In genomic region chr15:80457984-80458383, GRCm38 (mm10) we compare ENCODE assay signal across 14 mouse cellular contexts.
DNase-seq lines count a peak whose midpoint lies in the region; ATAC-seq and TF ChIP-seq lines count a peak whose summit lies in the region.
"Had no signal": no experiment of that assay in that cellular context is flagged by ENCODE, and none has a peak within 500 bp of the region (broad histone marks: within the 10 kb centered on the region; RNA-seq: fewer than 3 reads in every experiment).

No protein-coding gene starts in this region.

- peaks cover 55% of the 10 kb centered on the region for H3K27me3 ChIP-seq in megakaryocyte, embryonic 14.5 days (replicated peaks)
- peaks cover 15% of the 10 kb centered on the region for H3K27me3 ChIP-seq in liver, embryonic 12.5 days (replicated peaks)
- H3K27me3 ChIP-seq in midbrain, embryonic 11.5 days (ENCODE audit: control insufficient read depth, insufficient read depth, low read length) = no peaks in the 10 kb centered on the region; the same call in 1 of the 2 replicates
- H3K27me3 ChIP-seq: embryonic facial prominence, embryonic 12.5 days; Patski had no signal

- WGBS in bone marrow, adult 2 months = 7% methylated on average over 3 of the region's 3 CpGs
- 38% methylated on average over 3 of the region's 3 CpGs for WGBS in liver, embryonic 12.5 days (ENCODE audit: insufficient replicate concordance)
- WGBS in midbrain, embryonic 11.5 days = 88% methylated on average over 3 of the region's 3 CpGs

- DNase-seq in spleen, adult 18-20 months = peak; percentile 14 to 16
- no peak for DNase-seq in spleen, adult 12 weeks (ENCODE audit: low spot score)
- peak; percentile 14 for DNase-seq in thymus, postnatal 14 days
- no peak for DNase-seq in adrenal gland, postnatal 14 days
- no peak for DNase-seq in midbrain, embryonic 11.5 days (ENCODE audit: low spot score, missing footprints)
- DNase-seq: cerebellum, postnatal 25 days; heart, adult 11 months; kidney, adult 8-10 months had no signal

- 0 out of 2 replicates have a peak overlapping the region, but pooled peaks have one; percentile 6 for H3K27ac ChIP-seq in bone marrow, adult 2 months (ENCODE audit: control insufficient read depth, insufficient read depth, low read depth, low read length, poor library complexity)
- H3K27ac ChIP-seq in liver, embryonic 12.5 days = no peak overlapping the region
- no peak overlapping the region for H3K27ac ChIP-seq in midbrain, embryonic 11.5 days (ENCODE audit: low read depth, low read length)
- H3K27ac ChIP-seq: embryonic facial prominence, embryonic 12.5 days; limb, embryonic 12.5 days had no signal

- no peak for TF ChIP-seq POLR2A in bone marrow, adult 2 months (IDR thresholded peaks at IDR 0.05; ENCODE audit: borderline replicate concordance, control insufficient read depth, low read depth, low read length)

- H3K4me1 ChIP-seq in bone marrow, adult 2 months (ENCODE audit: control insufficient read depth, insufficient read depth, low read length) = peaks cover 11% of the 10 kb centered on the region
- peaks cover 22% of the 10 kb centered on the region; the same call in 1 of the 2 replicates for H3K4me1 ChIP-seq in megakaryocyte, embryonic 14.5 days
- peaks cover 15% of the 10 kb centered on the region for H3K4me1 ChIP-seq in liver, embryonic 12.5 days
- H3K4me1 ChIP-seq in midbrain, embryonic 11.5 days (ENCODE audit: control insufficient read depth, insufficient read depth, low read length) = no peaks in the 10 kb centered on the region

- no peak for ATAC-seq in liver, embryonic 12.5 days
- ATAC-seq in midbrain, embryonic 11.5 days (ENCODE audit: low FRiP score) = no peak
- ATAC-seq: Patski had no signal

- no peaks in the 10 kb centered on the region for H3K36me3 ChIP-seq in megakaryocyte, embryonic 14.5 days (replicated peaks; ENCODE audit: low read length)
- H3K36me3 ChIP-seq in liver, embryonic 12.5 days = no peaks in the 10 kb centered on the region
- H3K36me3 ChIP-seq in midbrain, embryonic 11.5 days (ENCODE audit: control insufficient read depth, insufficient read depth, low read length) = no peaks in the 10 kb centered on the region
- H3K36me3 ChIP-seq: embryonic facial prominence, embryonic 12.5 days; limb, embryonic 12.5 days had no signal

- H3K9me3 ChIP-seq in megakaryocyte, embryonic 14.5 days = no peaks in the 10 kb centered on the region
- H3K9me3 ChIP-seq in liver, embryonic 12.5 days (replicated peaks) = no peaks in the 10 kb centered on the region
- H3K9me3 ChIP-seq in midbrain, embryonic 11.5 days (ENCODE audit: control insufficient read depth, low read length) = no peaks in the 10 kb centered on the region
- H3K9me3 ChIP-seq: embryonic facial prominence, embryonic 12.5 days; limb, embryonic 12.5 days had no signal

- H3K4me2 ChIP-seq in liver, embryonic 12.5 days = no peak overlapping the region
- H3K4me2 ChIP-seq in midbrain, embryonic 11.5 days = no peak overlapping the region
- H3K4me2 ChIP-seq: embryonic facial prominence, embryonic 12.5 days; limb, embryonic 12.5 days had no signal

- H3K9ac ChIP-seq in liver, embryonic 12.5 days = no peak overlapping the region
- no peak overlapping the region for H3K9ac ChIP-seq in midbrain, embryonic 11.5 days (ENCODE audit: low read length)
- H3K9ac ChIP-seq: embryonic facial prominence, embryonic 12.5 days; limb, embryonic 12.5 days had no signal

- no peak for TF ChIP-seq CTCF in bone marrow, adult 2 months (IDR thresholded peaks at IDR 0.05; ENCODE audit: control insufficient read depth, insufficient read depth, low read length)

- no peak overlapping the region for H3K4me3 ChIP-seq in bone marrow, adult 2 months (replicated peaks; ENCODE audit: control insufficient read depth, low read depth, low read length)
- H3K4me3 ChIP-seq in megakaryocyte, embryonic 14.5 days (replicated peaks) = peak overlapping the region; percentile 21
- no peak overlapping the region for H3K4me3 ChIP-seq in liver, embryonic 12.5 days
- H3K4me3 ChIP-seq in midbrain, embryonic 11.5 days (ENCODE audit: low read depth, low read length) = no peak overlapping the region
- H3K4me3 ChIP-seq: embryonic facial prominence, embryonic 12.5 days; limb, embryonic 12.5 days had no signal

Comparison
In these comparisons a context has a peak if more than half of its experiments do, and no peak if none do; other contexts are left out.
1. DNase-seq: peak in spleen, adult 18-20 months (2 of 2) and thymus, postnatal 14 days (single experiment); none in spleen, adult 12 weeks (single experiment), adrenal gland, postnatal 14 days (single experiment) and midbrain, embryonic 11.5 days (single experiment).